Mouse (Mus musculus) A20 (cell line): Measurements from ENCODE around the gene Cidec.
A peak's percentile ranks its signal among the peaks of the same experiment; 100 is the strongest.

Experiments
- DNase-seq: peaks from one replicate; pipeline ENCODE4 v3.0.0-alpha.2; 2011; ENCODE audit warnings: low read depth, low spot score

The Cidec gene

DNA sequence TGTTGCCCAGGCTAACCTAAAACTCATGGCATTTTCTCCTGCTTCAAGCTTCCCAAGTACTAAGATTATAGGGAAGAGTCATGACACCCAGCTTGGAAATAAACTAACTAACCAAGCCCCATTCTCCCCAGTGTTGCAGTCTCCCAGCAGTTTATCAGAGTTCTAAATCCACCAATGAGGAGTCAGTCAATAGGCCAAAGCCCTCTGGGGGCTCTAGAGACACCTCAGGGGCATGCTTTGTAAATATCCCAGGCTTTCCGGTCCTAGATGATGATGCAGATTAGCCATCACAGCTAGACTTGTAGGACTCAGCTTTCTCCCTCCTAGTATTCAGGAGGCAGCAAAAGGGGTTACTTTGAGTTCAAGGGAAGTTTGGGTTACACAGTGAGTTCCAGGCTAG lies 25.6 kb downstream of the Cidec start:
- no peak for DNase-seq

DNA sequence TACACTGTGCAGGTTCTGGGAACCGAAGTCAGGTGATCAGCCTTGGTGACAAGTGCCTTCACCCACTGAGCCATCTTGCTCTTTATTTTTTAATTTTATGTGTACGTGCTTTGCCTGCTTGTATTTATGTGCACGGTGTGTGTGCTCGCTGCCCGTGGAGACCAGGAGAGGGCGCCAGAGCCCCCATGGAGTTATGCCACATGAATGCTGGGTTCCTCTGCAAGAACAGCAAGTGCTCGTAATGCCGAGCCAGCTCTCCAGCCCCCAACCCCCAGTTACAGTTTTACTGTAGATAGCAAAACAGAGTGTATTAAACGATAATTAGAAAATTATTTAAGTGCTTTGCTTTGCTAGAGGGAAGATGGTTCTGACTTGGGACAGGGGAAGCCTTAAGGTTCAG lies 28.9 kb downstream of the Cidec start:
- DNase-seq, result peak; percentile 37

DNA sequence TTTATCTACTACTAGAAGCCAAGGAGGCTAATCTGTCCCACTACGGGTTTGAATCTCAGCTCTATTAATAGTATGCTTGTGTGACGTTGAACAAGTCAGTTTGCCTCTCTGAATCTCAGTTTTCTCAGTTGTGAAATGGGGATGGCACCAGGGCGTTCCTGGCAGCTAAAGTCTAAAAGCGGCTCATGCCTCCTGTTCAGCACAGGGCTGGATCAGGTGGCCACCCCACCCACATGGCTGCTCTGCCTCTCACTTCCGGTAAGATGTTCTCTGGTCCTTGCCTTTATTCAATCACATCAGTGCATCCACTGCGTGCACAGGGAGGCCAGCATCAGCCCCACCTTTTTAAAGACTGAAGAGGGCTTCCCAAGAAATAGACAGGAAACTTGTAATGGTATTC lies 30.1 kb downstream of the Cidec start:
- no peak for DNase-seq

DNA sequence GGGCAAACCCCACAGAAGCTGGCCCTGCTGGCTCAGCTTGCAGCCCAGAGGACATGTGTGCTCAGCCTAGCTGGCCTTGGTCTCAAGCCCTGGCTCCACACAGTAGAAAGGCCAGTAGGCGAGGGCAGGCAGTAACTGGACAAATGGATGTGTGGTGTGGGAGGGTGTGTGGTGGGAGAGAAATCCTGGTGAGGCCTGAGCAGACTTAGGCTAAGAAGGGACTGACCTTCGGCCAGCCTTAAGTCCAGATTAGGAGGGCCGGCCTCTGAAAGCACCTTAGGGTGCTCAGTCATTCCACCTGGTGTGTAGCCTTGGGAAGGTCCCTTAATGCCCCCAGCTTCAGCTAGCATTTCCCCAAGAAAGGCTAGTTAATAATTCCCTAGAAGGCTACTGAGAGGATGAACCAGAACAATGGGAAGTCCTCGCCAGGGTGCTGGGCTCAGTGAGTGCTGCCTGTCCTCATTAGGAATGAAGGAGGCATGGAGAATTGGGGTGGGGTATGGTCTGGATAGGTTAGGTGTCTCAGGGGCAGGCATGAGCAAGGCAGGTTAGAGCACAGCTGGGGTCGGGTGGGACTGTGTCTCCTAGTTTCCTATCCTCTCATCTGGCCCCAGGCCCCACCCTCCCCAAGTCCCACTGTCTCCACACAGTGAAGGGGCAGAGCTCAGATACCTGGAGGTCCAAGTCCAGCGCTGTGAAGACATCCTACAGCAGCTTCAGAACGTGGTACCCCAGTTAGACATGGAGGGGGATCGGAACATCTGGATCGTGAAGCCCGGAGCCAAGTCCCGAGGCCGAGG lies 30.7 kb downstream of the Cidec start:
- DNase-seq, result no peak

DNA sequence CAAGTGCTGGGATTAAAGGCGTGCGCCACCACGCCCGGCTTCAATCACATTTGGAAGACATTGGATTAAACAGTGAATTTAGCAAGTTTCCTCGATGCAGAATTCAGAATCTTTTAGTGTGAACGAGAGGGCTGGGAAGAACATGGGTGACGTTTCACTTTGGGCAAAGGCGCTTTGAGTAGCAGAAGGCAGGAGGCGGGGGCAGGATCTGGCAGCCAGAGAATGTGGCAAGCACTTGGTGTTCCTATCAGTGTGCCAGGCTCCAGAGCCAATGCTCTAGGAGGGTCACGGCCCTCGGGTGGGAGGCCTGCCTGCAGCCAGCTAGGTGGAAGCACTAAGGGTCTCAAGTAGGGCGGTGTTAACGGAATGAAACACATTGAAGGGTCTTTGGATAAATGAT lies 33.5 kb downstream of the Cidec start:
- no peak for DNase-seq

DNA sequence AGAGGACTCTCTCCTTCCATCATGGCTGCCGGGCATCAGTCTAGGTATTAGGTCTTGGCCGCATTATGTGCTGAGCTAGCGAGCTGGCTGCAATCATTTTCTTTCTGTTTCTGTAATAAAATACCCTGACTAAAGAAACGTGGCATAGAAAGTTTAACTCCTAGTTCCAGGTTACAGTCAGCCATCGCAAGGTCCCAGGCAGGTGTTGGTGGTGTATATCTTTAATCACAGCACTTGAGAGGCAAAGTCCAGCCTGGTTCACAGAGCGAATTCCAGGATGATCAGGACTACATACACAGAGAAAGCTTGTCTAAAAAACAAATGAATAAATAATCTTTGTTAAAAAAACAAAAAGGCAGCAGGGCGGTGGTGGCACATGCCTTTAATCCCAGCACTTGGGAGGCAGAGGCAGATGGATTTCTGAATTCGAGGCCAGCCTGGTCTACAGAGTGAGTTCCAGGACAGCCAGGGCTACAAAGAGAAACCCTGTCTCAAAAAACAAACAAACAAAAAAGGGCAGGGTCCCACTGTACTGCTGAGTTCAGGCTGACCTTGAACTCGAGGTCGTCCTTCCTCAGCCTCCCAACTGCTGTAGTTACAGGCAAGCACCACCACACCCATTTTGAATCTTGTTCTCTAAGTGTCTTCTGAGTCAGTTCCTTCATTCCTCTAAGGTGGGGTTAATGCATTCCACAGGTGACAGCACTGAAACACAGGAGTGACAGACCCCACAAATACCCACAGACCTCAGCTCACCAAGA lies 39.1 kb downstream of the Cidec start:
- no peak for DNase-seq

DNA sequence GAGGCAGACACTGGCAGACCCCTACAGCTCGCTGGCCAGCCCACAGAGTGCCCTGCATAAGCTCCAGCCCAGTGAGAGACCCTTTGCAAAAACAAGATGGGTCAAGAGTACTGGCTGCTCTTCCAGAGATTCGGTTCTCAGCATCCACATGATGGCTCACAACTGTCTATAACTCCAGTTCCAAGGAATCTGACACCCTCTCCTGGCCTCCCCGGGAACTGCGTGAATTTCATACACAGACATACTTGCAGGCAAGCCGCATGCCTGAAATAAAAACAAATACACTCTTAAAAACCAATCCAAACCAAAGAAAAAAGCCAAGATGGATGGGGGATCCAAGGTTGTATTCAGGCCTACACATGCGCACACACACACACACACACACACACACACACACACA lies 40.1 kb downstream of the Cidec start:
- no peak for DNase-seq

DNA sequence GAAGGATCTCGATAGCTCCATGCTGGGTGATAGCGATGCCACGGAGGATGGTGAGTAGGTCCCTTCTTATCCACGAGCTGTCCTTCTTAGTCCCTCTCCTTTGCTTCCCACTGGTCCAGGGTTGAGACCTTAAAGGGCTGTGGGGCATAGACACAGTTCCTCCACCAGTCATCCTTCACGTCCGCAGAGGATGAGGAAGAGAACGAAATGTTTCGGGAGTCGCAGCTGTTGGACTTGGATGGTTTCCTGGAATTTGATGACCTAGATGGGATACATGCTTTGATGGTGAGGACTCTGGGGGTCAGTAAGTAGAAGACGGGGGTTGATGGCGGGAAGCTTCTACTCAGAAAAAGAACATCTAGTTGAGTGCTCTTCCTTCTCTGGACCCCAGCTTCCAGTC lies 40.7 kb downstream of the Cidec start:
- no peak for DNase-seq

DNA sequence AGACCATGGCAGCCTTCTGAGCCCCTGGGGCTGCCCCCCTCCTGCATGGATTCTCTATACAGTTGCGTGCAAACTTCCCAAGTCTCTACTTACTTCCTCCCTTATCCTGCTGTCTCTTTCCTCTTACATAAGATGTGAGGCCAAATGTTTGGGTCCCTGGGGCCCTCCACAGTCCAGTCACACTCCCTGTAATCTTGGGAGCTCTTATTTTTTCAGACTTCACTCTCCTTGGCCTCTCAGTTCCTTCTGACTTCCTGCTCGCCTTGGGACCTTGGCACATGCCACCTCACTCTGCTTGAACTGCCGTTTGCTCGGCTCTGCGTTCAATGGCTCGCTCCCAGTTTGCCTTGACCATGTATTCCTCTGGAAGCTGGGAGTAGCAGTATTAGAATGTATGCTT lies 41.6 kb downstream of the Cidec start:
- no peak for DNase-seq

DNA sequence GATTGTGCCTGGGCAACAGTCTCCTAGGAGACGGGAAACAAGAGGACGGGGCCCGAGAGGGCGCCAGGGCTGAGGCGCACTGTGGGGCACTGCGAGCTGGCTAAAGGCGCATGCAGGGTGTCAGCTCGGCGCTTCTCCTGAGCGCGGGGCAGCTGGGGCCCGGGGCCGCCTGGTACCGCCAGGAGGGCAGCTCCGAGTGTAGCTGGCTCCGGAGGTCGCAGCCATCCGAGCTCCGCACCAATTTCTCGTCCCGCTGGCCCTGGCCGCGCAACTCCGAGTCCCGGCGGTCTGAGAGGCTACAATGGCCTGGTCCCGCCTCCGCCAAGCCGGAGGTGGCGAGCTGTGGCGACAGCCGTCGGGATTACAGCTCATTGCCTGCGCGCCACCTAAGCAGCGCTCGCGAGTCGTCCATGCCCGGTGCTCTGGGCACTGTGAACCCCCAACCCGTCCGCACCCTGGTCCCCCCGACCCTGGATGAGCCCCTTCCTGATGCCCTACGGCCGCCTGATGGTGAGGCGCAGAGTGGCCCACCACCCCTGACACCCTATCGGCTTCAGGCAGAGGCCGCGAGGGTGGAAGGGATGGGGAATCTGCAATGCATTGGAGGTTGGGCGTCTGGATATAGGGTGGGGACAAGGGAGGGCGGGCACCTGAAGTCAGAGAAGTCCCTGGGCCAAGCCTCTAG lies 43.0 kb downstream of the Cidec start:
- no peak for DNase-seq

DNA sequence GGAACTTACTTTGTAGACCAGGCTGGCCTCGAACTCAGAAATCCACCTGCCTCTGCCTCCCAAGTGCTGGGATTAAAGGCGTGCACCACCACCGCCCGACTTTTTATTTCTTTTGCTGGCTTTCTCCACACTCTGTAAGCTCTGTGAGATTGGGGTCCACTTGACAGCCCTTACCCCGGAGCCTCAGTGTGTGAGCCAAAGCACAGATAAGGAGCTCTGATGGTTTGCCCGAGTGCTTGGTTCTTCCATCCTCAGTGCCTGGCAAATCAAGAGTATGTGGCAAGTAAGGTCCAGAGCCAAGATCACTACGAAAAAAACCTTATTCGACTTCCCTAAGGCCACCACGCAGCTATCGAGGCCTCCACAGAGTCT lies 43.6 kb downstream of the Cidec start:
- no peak for DNase-seq

DNA sequence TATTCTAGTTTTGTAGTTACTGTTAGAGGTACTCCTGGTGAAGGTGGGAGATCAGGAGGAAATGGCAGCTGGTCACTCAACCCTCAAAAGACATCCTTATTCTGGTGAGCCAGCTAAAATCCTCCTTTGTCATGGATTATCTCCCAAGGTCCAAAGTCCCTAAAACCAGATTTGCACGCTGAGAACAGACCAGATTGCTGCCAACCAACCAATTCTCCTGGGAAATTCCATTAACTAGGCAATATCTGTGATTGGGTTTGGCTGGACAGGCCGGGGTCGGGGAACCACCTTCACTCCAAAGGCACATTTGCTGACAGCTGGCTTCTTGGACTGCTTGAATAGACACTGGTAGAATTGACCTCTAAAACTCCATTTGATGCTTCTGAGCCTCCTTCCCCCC lies 44.8 kb downstream of the Cidec start:
- DNase-seq, result no peak

DNA sequence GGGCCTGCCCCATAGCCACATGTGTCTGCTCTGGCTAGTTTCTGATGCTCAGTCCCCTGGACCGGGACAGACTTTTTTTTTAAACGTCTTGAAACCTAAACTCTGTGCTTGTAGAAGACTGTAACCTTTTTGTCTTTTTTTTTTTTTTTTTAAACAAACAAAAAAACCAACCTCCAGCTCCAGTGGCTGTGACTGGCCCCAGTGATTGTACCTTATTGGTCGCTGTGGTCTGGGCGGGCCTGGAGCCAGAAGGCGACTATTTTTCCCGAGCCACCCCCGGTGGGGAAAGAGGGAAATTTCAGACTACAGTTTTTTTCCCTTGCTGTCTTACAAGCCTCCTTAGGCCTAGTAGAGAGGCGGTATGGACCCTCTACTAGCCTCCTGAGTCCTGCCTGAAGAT lies 46.6 kb downstream of the Cidec start, which contains the start of gene Ttll3:
TSS of gene Ttll3 (plus strand) at position 301 of the 400 bp plus-strand sequence.
- DNase-seq, result no peak

DNA sequence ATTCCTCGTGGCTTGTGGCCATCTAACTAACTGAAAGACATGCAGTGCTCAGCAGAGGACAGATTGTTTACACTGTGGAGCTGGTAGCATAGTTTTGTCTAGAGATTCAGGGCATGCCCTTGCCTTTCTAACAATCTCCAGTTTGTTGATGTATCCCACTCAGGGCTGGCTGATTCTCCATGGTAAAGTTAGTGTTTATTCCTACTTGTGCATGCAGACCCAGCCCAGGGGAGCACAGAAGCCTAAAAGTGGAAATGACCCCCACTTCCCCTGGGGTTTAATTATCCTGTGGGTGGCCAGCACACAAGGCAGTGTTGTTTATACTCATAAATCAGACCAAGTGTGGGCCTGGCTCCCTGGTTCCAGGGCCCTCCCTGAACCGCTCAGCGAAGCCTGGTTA lies 49.5 kb downstream of the Cidec start:
- DNase-seq, result no peak

DNA sequence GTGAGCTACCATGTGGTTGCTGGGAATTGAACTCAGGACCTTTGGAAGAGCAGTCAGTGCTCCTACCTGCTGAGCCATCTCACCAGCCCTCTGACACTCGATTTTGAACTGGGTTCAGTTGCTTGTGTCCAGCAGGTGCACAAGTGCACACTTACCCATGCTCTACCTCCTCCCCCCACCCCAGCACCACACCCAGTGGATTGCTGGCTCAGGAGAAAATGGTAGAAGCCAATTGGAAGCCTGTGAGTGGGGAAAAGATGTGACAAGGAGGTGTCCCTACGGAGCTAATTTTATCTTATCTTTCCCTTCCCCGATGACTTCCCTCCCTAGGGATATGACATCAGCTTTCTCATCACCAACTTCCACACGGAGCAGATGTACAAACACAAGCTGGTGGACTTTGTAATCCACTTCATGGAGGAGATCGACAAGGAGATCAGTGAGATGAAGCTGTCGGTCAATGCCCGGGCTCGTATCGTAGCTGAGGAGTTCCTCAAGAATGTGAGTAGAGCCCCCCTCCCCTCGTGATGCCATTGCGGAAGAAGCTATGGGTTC lies 50.3 kb downstream of the Cidec start:
- no peak for DNase-seq

DNA sequence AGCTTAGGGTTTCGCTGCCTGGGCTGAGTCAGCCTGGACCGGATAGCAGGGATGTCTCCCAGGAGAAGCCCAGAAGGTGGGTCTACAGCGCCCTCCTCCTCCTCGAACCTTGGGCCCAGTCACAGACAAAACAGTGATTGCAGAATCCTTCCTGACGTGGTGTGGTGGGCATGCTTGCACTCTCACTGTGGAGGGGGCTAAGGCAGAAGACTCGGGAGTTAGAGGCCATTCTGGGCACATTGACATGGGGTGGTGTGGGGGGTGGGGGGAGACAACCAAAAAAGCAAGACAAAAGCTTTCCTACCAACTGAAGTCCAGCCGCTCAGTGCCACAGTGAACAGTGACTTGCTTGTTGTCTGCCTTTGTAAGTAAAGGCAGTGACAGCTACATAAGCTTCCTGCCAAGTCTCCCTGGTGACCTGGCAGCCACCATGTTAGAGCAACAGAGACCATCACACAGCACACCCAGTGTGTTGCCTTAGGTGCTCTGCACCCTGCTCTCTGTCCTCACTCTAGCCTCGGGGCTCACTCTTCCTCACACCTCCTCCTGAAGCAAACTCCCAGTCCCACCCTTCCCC lies 51.1 kb downstream of the Cidec start:
- no peak for DNase-seq

DNA sequence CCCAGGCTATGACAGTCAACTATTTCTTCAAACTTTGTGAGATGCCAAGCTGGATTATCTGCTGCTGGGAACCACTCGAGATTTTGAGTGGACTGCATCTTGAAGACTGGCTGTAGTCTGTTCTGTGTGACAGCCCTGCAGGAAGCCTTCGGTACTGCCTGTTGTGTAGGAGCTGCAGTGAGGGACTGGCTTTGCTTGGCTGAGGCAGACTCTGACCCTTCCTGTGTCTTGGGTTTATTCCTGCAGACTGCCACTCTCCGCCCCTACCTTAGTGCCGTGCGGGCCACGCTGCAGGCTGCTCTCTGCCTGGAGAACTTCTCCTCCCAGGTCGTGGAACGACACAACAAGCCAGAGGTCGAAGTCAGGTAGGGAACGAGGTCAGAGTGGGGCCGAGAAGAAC lies 55.1 kb downstream of the Cidec start:
- no peak for DNase-seq

DNA sequence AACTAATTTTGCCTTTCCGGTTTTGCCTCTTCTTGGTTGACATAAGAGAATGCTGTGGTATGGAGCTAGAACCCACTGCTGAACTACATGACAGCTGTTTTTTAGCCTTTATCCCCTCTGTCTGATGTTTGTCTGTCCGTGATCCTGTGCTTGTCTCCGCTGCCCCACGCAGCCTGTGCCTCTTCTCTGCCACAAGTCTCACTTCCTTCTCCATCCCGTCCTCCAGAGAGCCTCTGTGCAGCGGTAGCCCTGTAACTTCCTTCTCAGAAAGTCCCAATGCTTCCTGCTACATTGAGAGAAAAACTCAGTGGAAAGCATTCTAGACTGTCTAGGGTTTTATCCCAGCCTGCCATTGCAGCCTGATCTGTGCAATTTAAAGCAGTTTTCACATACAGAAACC lies 56.3 kb downstream of the Cidec start:
- DNase-seq, result peak; percentile 68

DNA sequence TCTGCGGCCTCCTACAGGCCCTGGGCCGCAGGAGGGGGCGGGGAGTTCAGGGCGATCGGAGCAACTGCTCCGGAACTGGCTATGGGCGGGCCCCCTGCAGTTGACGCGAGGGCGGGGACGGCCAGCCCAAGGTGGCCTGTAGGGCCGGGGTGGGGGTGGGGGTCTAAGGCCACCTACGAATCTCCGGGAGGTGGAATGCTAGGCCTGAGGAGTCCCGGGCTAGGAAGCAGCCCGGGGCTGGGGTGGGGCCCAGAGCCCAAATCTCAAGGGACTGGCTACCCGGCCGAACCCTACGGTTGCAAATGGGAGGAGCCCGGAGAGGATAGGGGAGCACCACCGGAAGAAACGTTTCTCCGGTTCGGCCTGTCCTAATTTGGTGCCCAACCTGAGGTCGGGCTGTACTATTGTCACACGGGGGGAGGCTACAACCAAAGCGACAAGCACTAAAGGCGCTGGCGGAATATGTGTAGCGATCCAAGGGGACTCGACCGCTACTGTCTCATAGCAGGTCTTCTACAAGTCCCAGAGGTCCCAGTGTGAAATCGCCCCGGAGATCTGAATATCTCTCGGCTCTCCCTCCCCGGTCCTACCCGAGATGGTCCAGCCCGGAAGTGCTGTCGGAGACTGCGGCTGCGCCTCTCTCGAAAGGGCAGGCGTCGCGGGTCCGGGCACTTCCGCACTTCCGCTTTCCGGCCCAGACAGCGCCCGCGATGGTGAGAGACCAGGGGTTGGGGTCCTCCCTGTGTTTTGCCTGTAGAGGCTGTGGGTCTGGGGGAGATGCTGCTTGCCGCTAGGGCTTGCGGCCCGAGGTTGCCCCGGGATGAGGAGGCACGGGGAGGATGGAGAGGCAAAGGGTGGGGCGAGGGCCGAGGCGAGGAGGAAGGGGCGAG lies 57.8 kb downstream of the Cidec start, which contains the start of the genes Tada3 and Arpc4:
TSS of gene Tada3 (minus strand) at position 388 of the 890 bp plus-strand sequence.
TSS of gene Arpc4 (plus strand) at position 620 of the 890 bp plus-strand sequence.
- peak; percentile 99 for DNase-seq

DNA sequence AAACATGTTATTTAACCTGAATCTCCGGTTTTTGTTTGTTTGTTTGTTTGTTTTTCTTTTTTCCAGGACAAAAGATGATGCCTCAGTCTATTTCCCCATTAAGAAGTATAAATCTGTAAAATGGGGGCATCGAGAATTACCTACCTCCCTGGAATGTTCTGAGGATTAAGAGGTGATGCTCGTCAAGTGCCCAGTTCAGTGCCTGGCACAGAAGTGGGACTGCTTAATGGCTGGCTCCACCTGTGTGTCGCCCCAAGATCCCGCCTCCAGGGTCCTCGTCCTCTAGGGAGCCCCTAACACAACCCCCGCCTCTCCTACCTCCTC lies 58.4 kb downstream of the Cidec start:
- DNase-seq, result no peak
